Mouse (Mus musculus): Measurements from ENCODE around the gene Jam2. TPM values are rescaled to one million over a fixed set of nuclear protein-coding genes. Genes with fewer than 3 reads are reported as not detected.

The Jam2 gene
- polyA plus RNA-seq, 1 experiment from 2014 or later = 2.0 TPM

DNA sequence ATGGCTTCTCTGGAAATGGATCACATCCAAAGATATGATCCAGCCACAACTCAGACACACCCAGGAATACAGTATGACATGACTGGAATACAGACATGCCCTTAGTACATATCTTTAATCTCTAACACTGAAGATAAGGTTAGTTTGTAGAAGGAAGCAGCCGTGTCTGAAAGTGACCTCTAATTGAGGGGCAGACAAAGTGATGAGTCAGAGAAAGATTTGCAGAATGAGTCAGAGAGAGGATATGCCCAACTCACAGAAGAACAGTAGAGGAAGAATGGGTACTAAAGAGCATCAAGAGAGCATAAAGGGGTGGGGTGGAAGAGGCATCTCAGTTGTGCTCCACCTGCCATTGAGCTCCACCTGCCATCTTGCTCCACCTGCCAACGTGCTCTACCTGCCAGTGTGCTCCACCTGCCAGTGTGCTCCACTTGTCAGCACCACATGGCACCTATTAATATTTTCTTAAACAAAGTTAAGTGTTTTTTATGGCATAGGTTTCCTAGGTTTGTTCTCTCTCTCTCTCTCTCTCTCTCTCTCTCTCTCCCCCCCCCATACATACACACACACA lies 16.8 kb downstream of the Jam2 start:
- Histone ChIP-seq H3K36me3 (replicated peaks) (no peaks in the 10 kb centered on the region), H3K4me2 (no peak overlapping the region), H3K9me3 (replicated peaks) (no peaks in the 10 kb centered on the region), H3K4me3 (replicated peaks) (no peak overlapping the region), H3K9ac (no peak overlapping the region), H3K27me3 (no peaks in the 10 kb centered on the region), H3K27ac (replicated peaks) (no peak overlapping the region), H3K4me1 (replicated peaks) (no peaks in the 10 kb centered on the region)
- no peak for ATAC-seq (ENCODE audit: insufficient read depth)
- WGBS (ENCODE audit: insufficient replicate concordance) = 62% methylated on average over 2 of the region's 2 CpGs

DNA sequence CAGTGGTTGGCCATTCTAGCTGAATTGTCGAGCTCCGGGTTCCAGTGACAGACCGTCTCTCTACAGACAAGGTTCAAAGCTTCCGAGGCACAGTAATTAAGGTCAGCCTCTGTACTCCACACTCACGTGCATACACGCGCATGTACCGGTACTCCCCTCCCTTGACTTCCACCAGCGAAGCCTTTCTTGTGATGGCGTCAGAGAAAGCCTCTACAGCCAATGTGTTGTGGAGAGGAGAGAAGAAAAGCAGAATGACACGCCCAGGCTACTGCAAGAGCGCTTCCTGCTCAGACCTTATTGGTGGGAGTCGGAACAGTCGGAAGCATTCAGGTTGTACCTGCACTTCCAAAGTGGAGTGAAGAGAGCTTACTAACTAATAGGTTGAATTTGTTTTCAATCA lies 19.5 kb downstream of the Jam2 start:
- WGBS (ENCODE audit: insufficient replicate concordance) = 76% methylated on average over 14 of the region's 14 CpGs
- Histone ChIP-seq H3K4me3 (replicated peaks) (no peak overlapping the region), H3K4me2 (no peak overlapping the region), H3K9ac (no peak overlapping the region), H3K27ac (replicated peaks) (no peak overlapping the region), H3K27me3 (no peaks in the 10 kb centered on the region), H3K4me1 (replicated peaks) (no peaks in the 10 kb centered on the region), H3K9me3 (replicated peaks) (no peaks in the 10 kb centered on the region), H3K36me3 (replicated peaks) (no peaks in the 10 kb centered on the region)
- no peak for ATAC-seq (ENCODE audit: insufficient read depth)

DNA sequence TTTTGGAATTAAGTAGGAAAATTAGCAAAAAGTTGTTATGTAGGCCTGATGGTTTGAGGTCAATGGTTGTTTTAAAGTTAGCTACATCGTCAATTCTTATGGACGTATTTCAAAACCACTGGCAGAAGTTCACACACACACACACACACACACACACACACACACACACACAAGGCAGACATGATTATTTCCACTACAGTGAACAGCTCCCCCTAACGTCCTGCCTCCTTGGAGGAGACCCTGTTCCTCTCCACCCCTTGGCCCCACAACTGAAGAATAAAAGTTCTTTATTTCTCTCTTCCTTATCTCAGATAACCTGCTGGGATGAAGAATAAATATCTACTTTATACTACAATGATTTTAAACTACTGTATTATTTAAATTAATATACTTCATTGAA lies 21.4 kb downstream of the Jam2 start:
- Histone ChIP-seq H3K4me2 (no peak overlapping the region), H3K36me3 (replicated peaks) (no peaks in the 10 kb centered on the region), H3K4me3 (replicated peaks) (no peak overlapping the region), H3K27me3 (no peaks in the 10 kb centered on the region), H3K4me1 (replicated peaks) (no peaks in the 10 kb centered on the region), H3K9me3 (replicated peaks) (no peaks in the 10 kb centered on the region), H3K9ac (no peak overlapping the region), H3K27ac (replicated peaks) (no peak overlapping the region)
- 57% methylated on average over 3 of the region's 3 CpGs for WGBS (ENCODE audit: insufficient replicate concordance)
- ATAC-seq (ENCODE audit: insufficient read depth) = no peak

DNA sequence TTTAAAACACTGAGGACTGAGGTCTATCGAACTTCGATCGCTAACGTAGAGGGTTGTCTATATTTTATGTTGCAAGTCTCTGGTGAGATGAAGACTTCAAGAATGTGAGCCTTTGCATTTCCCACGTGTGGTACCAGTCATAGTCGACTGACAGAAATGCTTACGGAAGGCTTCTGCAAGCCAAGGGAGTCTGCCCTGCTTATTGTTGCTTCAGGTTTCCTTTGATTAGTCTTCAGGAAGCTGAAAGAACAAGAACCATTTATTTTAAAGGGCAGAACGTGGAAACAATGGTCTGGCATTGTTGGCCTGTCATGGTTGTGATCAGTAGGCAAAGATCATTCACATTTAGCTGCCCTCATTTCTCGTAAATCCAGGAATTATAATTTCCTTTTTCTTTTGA lies 22.8 kb downstream of the Jam2 start:
- no peak for ATAC-seq (ENCODE audit: insufficient read depth)
- Histone ChIP-seq H3K9ac (no peak overlapping the region), H3K4me1 (replicated peaks) (no peaks in the 10 kb centered on the region), H3K9me3 (replicated peaks) (no peaks in the 10 kb centered on the region), H3K36me3 (replicated peaks) (no peaks in the 10 kb centered on the region), H3K4me3 (replicated peaks) (no peak overlapping the region), H3K4me2 (no peak overlapping the region), H3K27me3 (no peaks in the 10 kb centered on the region), H3K27ac (replicated peaks) (no peak overlapping the region)
- WGBS (ENCODE audit: insufficient replicate concordance) = 63% methylated on average over 9 of the region's 9 CpGs

DNA sequence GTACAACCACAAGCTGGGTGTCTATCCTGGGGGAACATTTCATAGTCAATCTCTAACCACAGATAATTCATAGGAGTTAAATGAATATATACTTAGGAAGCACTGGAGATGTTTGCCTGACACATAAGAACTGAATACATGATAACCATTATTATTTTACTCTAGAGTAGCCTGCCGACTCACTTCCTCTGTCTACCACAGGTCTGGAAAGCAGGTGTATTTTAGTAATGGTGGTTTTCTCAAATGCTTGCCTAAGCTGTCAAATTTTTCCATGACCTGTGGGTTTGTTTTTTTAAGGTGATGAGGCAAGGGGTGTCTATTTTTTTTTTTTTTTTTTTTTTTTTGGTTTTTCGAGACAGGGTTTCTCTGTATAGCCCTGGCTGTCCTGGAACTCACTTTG lies 26.1 kb downstream of the Jam2 start:
- Histone ChIP-seq H3K4me1 (replicated peaks) (0 out of 2 replicates have a peak, but pooled peaks cover 8% of the 10 kb centered on the region), H3K27ac (replicated peaks) (no peak overlapping the region), H3K36me3 (replicated peaks) (no peaks in the 10 kb centered on the region), H3K4me3 (replicated peaks) (no peak overlapping the region), H3K27me3 (no peaks in the 10 kb centered on the region), H3K9me3 (replicated peaks) (no peaks in the 10 kb centered on the region), H3K9ac (no peak overlapping the region), H3K4me2 (no peak overlapping the region)
- ATAC-seq (ENCODE audit: insufficient read depth) = no peak
- WGBS (ENCODE audit: insufficient replicate concordance) = 61% methylated on average over 2 of the region's 2 CpGs

DNA sequence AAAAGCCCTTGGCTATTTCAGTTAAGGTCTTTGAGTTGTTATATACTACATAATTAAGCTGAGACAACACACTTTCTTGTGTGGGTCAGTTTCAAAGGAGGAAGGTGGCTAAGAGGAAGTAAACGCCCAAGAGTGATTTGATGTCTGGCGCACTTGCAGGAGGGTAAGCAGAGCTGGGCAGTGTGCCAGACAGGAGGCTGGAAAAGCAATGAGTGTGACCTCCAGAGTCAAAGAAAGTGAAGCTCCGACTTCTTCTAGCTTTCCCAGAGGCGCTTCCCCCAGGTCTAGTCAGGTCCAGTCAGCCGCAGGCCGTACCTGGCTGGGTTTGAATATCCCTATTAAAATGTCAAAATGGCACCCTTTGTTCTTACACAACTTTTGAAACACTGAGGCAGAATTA lies 28.3 kb downstream of the Jam2 start:
- H3K36me3 ChIP-seq (replicated peaks) = no peaks in the 10 kb centered on the region
- no peaks in the 10 kb centered on the region for H3K9me3 ChIP-seq (replicated peaks)
- no peak overlapping the region for H3K4me3 ChIP-seq (replicated peaks)
- H3K4me1 ChIP-seq (replicated peaks) = 0 out of 2 replicates have a peak, but pooled peaks cover 8% of the 10 kb centered on the region
- no peak overlapping the region for H3K27ac ChIP-seq (replicated peaks)
- no peak overlapping the region for H3K9ac ChIP-seq
- H3K4me2 ChIP-seq = no peak overlapping the region
- H3K27me3 ChIP-seq = no peaks in the 10 kb centered on the region
- WGBS (ENCODE audit: insufficient replicate concordance) = 30% methylated on average over 6 of the region's 6 CpGs
- no peak for ATAC-seq (ENCODE audit: insufficient read depth)

DNA sequence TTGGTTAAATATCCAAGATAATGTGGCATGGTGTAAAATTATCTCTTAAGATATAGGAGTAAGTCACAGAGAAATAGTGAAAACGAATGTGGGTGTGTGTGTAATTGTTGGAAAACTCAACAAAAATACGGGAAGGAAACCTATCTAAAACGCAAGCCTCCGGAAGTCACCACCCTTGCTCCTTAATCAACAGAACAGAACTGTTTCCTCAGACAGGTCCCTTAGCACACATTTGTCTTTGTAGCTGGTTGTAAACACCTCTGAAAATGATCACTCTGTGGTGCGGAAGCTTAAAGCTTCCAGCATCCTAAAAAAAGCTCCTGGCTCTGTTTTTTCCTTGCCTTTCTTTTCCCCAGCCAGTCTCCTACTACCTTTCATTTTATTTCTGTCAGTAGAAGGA lies 30.9 kb downstream of the Jam2 start:
- no peak overlapping the region for H3K4me3 ChIP-seq (replicated peaks)
- 0 out of 2 replicates have a peak, but pooled peaks cover 8% of the 10 kb centered on the region for H3K4me1 ChIP-seq (replicated peaks)
- no peak overlapping the region for H3K9ac ChIP-seq
- WGBS (ENCODE audit: insufficient replicate concordance) = 58% methylated on average over 5 of the region's 5 CpGs
- no peaks in the 10 kb centered on the region for H3K9me3 ChIP-seq (replicated peaks)
- no peaks in the 10 kb centered on the region for H3K36me3 ChIP-seq (replicated peaks)
- H3K27ac ChIP-seq (replicated peaks) = no peak overlapping the region
- no peak overlapping the region for H3K4me2 ChIP-seq
- H3K27me3 ChIP-seq = no peaks in the 10 kb centered on the region
- no peak for ATAC-seq (ENCODE audit: insufficient read depth)

DNA sequence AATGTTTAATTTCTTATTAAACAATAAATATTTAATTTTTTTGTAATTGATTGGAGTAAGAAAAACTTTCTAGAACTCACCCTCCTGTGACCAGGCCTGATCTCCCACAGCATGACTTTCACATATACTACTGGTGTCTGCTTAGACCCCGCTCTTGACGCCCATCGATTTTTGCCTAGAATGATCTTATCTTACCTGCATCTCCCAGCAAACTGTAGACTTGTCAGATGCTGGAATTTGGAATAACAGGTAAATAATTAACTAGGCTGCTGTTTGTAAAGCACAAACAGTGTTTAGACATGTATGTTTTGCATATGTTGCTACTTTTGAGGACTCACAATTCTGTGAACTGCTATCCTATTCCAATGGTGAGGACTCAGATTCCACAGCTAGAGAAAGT lies 32.3 kb downstream of the Jam2 start:
- peak; percentile 34; the same call in 1 of the 2 replicates for ATAC-seq (ENCODE audit: insufficient read depth)
- H3K9me3 ChIP-seq (replicated peaks) = no peaks in the 10 kb centered on the region
- H3K4me2 ChIP-seq = no peak overlapping the region
- 0 out of 2 replicates have a peak, but pooled peaks cover 8% of the 10 kb centered on the region for H3K4me1 ChIP-seq (replicated peaks)
- no peak overlapping the region for H3K27ac ChIP-seq (replicated peaks)
- H3K9ac ChIP-seq = no peak overlapping the region
- no peak overlapping the region for H3K4me3 ChIP-seq (replicated peaks)
- H3K27me3 ChIP-seq = no peaks in the 10 kb centered on the region
- no peaks in the 10 kb centered on the region for H3K36me3 ChIP-seq (replicated peaks)
- 74% methylated on average over 3 of the region's 3 CpGs for WGBS (ENCODE audit: insufficient replicate concordance)

DNA sequence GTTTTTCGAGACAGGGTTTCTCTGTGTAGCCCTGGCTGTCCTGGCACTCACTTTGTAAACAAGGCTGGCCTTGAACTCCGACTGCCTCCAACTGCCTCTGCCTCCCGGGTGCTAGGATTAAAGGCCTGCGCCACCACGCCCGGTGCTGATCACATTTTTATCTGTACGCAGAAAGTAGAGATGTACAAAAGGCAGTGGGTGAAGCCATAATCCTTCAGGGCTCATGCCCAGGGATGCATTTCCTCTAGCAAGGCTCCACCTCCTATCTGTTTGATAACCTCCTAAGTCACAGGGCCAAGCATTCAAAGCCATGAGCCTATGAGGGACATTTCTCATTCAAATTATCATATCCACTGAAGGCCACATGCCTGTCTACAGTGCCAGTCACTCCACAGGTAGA lies 34.0 kb downstream of the Jam2 start:
- WGBS (ENCODE audit: insufficient replicate concordance) = 70% methylated on average over 7 of the region's 7 CpGs
- no peak overlapping the region for H3K27ac ChIP-seq (replicated peaks)

DNA sequence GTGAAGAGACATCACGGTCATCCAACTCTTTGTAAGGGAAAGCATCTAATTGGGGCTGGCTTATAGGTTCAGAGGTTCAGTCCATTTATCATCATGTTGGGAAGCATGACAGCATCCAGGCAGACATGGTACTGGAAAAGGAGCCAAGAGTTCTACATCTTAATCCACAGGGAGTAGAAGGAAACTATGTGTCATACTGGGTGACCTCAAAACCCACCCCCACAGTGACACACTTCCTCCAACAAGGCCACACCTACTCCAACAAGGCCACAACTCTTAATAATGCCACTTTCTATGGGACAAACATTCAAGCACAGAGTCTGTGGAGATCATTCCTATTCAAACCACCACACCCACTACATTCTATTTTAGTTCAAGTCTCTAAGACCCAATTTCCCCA lies 36.3 kb downstream of the Jam2 start:
- no peaks in the 10 kb centered on the region for H3K9me3 ChIP-seq (replicated peaks)
- no peak overlapping the region for H3K27ac ChIP-seq (replicated peaks)
- ATAC-seq (ENCODE audit: insufficient read depth) = no peak
- no peaks in the 10 kb centered on the region for H3K36me3 ChIP-seq (replicated peaks)
- no peak overlapping the region for H3K9ac ChIP-seq
- H3K4me2 ChIP-seq = no peak overlapping the region
- no peaks in the 10 kb centered on the region for H3K27me3 ChIP-seq
- 63% methylated on average over 1 of the region's 1 CpGs for WGBS (ENCODE audit: insufficient replicate concordance)
- no peaks in the 10 kb centered on the region for H3K4me1 ChIP-seq (replicated peaks)
- H3K4me3 ChIP-seq (replicated peaks) = no peak overlapping the region

More for the DNA sequence above, 34.0 kb downstream of the Jam2 start:
- no peak overlapping the region for H3K4me3 ChIP-seq (replicated peaks)
- H3K36me3 ChIP-seq (replicated peaks) = no peaks in the 10 kb centered on the region
- H3K4me2 ChIP-seq = no peak overlapping the region
- no peaks in the 10 kb centered on the region for H3K27me3 ChIP-seq
- no peak overlapping the region for H3K9ac ChIP-seq
- no peaks in the 10 kb centered on the region for H3K4me1 ChIP-seq (replicated peaks)
- H3K9me3 ChIP-seq (replicated peaks) = no peaks in the 10 kb centered on the region
- no peak for ATAC-seq (ENCODE audit: insufficient read depth)

DNA sequence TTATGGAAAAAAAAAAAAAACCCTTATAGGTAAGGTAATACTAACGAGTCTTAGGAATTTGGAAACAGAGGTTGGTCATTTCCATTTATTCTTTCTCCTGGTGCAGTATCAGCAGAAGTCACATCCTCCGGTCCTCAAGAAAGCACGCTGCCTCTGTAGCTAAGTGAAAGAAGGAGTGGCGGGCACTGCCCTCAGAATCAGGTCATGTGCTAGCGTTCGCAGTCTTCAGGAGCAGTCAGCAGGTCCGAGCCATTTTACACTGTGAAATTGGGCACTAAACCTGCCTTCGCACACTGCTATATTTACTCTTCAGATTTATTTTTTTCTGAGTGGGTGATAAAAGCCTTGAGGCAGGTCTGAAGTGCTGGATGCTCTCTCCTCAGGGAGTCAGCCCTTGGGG lies 39.9 kb downstream of the Jam2 start:
- Histone ChIP-seq H3K9me3 (replicated peaks) (no peaks in the 10 kb centered on the region), H3K9ac (no peak overlapping the region), H3K4me3 (replicated peaks) (no peak overlapping the region), H3K4me2 (0 out of 2 replicates have a peak overlapping the region, but pooled peaks have one; percentile 14), H3K4me1 (replicated peaks) (no peaks in the 10 kb centered on the region), H3K27ac (replicated peaks) (no peak overlapping the region), H3K36me3 (replicated peaks) (no peaks in the 10 kb centered on the region), H3K27me3 (no peaks in the 10 kb centered on the region)
- ATAC-seq (ENCODE audit: insufficient read depth) = no peak
- 48% methylated on average over 8 of the region's 8 CpGs for WGBS (ENCODE audit: insufficient replicate concordance)

DNA sequence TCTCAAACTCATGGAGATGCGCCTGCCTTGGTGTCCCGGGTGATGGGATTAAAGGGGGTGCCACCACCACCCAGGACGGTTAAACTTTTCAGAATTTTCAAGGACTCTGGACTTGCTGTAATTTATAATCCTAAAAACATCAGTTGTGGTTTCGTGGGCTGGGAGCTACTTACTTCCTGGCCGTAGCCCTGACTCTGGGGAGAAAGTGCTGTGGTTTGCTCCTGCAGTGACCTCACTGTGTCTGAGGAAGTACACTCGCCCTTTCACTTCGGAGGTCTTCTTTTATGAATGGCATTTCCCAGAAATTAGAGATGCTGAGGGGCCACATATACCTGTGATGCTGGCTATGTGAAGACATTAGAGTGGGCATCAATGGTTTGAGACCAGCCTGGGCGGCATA lies 40.6 kb downstream of the Jam2 start:
- Histone ChIP-seq H3K4me2 (peak overlapping the region; percentile 14; the same call in 1 of the 2 replicates), H3K9ac (no peak overlapping the region), H3K27me3 (no peaks in the 10 kb centered on the region), H3K9me3 (replicated peaks) (no peaks in the 10 kb centered on the region), H3K27ac (replicated peaks) (no peak overlapping the region), H3K36me3 (replicated peaks) (no peaks in the 10 kb centered on the region), H3K4me1 (replicated peaks) (no peaks in the 10 kb centered on the region), H3K4me3 (replicated peaks) (no peak overlapping the region)
- ATAC-seq (ENCODE audit: insufficient read depth) = no peak
- WGBS (ENCODE audit: insufficient replicate concordance) = 23% methylated on average over 8 of the region's 8 CpGs
